In the genomic region with DNA sequence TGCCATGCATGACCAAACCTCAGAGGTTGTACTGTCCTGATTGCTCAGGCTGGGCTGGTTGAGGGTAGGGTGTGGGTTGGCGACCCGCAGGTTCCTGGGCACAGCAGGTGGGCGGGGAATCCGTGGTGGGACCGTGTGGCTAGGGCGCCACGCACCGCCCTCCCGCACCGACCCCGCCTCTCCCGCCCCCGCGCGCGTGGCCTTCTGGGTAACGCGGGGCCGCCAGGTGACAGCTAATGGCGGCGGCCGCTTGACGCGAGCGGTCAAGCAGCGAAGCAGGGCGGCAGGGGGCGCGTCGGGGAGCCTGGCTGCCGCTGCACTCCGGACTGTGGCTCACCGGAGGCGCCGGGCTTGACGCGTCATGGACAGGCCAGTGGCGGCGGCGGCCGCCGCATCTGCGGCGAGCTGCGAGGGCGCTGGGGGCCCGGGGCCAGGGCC, we compare ENCODE assay signal across 8 mouse cellular contexts. TPM values are rescaled to one million over a fixed set of nuclear protein-coding genes. Genes with fewer than 3 reads are reported as not detected.
DNase-seq lines count a peak whose midpoint lies in the region; ATAC-seq lines count a peak whose summit lies in the region.

A gene (plus strand): TSS at position 207 of the 438 bp plus-strand sequence.

- peak; percentile 82 to 87 for DNase-seq in adrenal gland, adult 18-20 months (ENCODE audit: low spot score in 2 of 2)
- DNase-seq in embryo, embryonic 10.5 days (ENCODE audit: low spot score), result peak; percentile 73
- DNase-seq in gastrocnemius, postnatal 14 days, result peak; percentile 80
- peak; percentile 62 to 69 for DNase-seq in left cerebral cortex, postnatal 25 days (ENCODE audit: low spot score in 2 of 2)
- DNase-seq in mesoderm, embryonic 11.5 days (ENCODE audit: low read depth, low spot score), result peak; percentile 55
- peak; percentile 50 to 57 for DNase-seq in right cerebral cortex, postnatal 36 days (ENCODE audit: low spot score in 2 of 2)
- peak; percentile 75 to 76 for DNase-seq in urinary bladder, postnatal 4 days (ENCODE audit: low spot score in 2 of 2)

- intact Hi-C loops in gastrocnemius, postnatal 14 days (cut with DNase I; ENCODE audit: low total_unique reads), result no loop called here
- intact Hi-C loops in left cerebral cortex, postnatal 25 days (cut with DNase I), result loop anchor here (5.0 kb wide), 1 partner anchor 312 kb away; a partner anchor contains a TSS

- ATAC-seq in inflammation-experienced regulatory T-cells, adult 6 months, result peak; percentile 60

RNA-seq across cellular contexts. Expression of the gene that starts here (rescaled TPM):
- 10 to 100 TPM; 23.0 to 32.3 TPM for total RNA-seq in adrenal gland, adult 18-20 months (2021)
- 10 to 100 TPM; 19.4 to 24.3 TPM for total RNA-seq in gastrocnemius, postnatal 14 days (2021)
- 10 to 100 TPM in 1 of 3 experiments, 1 to 10 TPM in 2; 5.6 to 10.3 (median 8.9) TPM for polyA plus RNA-seq in inflammation-experienced regulatory T-cells, adult 6 months (2017; shearing (Covaris generic))
- total RNA-seq in left cerebral cortex, postnatal 25 days (2021), result 10 to 100 TPM; 41.2 to 43.3 TPM

Comparison
In these comparisons a context has a peak if more than half of its experiments do, and no peak if none do; other contexts are left out.
1. Peak in every context shown above with its lines: DNase-seq and ATAC-seq.